Mouse (Mus musculus) MN1 (cell line): ENCODE measurements around the gene Krt12.

Experiments
- DNase-seq: peaks from one replicate; pipeline ENCODE4 v3.0.0-alpha.2; 2016; ENCODE audit warnings: low spot score

Gene Krt12

GRCm38 (mm10) chr11:99398084-99398483 is 24.0 kb downstream of the Krt12 start:
- DNase-seq, result no peak

- DNase-seq, result no peak
Observed at GRCm38 (mm10) chr11:99396661-99397060, 25.4 kb downstream of the Krt12 start.

- no peak for DNase-seq
Observed at GRCm38 (mm10) chr11:99396034-99396433, 26.0 kb downstream of the Krt12 start.

- no peak for DNase-seq
Observed at GRCm38 (mm10) chr11:99392492-99392891, 29.6 kb downstream of the Krt12 start.

- no peak for DNase-seq
Observed at GRCm38 (mm10) chr11:99391375-99391774, 30.7 kb downstream of the Krt12 start.

GRCm38 (mm10) chr11:99390866-99391265 is 31.2 kb downstream of the Krt12 start:
- DNase-seq, result no peak

- no peak for DNase-seq
Observed at GRCm38 (mm10) chr11:99389264-99389663, 32.8 kb downstream of the Krt12 start, which contains the start of gene Krt10. Krt10 (minus strand) TSS chr11:99389364.

- no peak for DNase-seq
Observed at GRCm38 (mm10) chr11:99388661-99389060, 33.4 kb downstream of the Krt12 start.

- DNase-seq, result no peak
Observed at GRCm38 (mm10) chr11:99385813-99386721, 36.0 kb downstream of the Krt12 start.

GRCm38 (mm10) chr11:99379568-99379967 is 42.5 kb downstream of the Krt12 start:
- peak; percentile 46 for DNase-seq

- no peak for DNase-seq
Observed at GRCm38 (mm10) chr11:99374803-99375202, 47.3 kb downstream of the Krt12 start, which contains the start of gene Krt28. Krt28 (minus strand) TSS chr11:99374903.

GRCm38 (mm10) chr11:99369853-99370451 is 52.1 kb downstream of the Krt12 start:
- no peak for DNase-seq

GRCm38 (mm10) chr11:99369229-99369628 is 52.8 kb downstream of the Krt12 start:
- no peak for DNase-seq

- DNase-seq, result no peak
Observed at GRCm38 (mm10) chr11:99366791-99367190, 55.3 kb downstream of the Krt12 start.
